ENCODE assay signal across 9 mouse cellular contexts in genomic region chr4:141478225-141478624, GRCm38 (mm10). TPM values are rescaled to one million over a fixed set of nuclear protein-coding genes. Genes with fewer than 3 reads are reported as not detected.
A peak's percentile ranks its signal among the peaks of the same experiment; 100 is the strongest.
DNase-seq lines count a peak whose midpoint lies in the region; ATAC-seq and TF ChIP-seq lines count a peak whose summit lies in the region.
"Had no signal": no experiment of that assay in that cellular context is flagged by ENCODE, and none has a peak within 500 bp of the region (broad histone marks: within the 10 kb centered on the region; RNA-seq: fewer than 3 reads in every experiment).

No protein-coding gene starts in this region.

- H3K4me2 ChIP-seq in forebrain, embryonic 12.5 days, result no peak overlapping the region
- H3K4me2 ChIP-seq in forebrain, embryonic 11.5 days (ENCODE audit: low read depth, low read length, severe bottlenecking), result no peak overlapping the region
- no peak overlapping the region for H3K4me2 ChIP-seq in midbrain, embryonic 13.5 days (replicated peaks)
- H3K4me2 ChIP-seq in embryonic facial prominence, embryonic 14.5 days (ENCODE audit: low read depth, low read length), result no peak overlapping the region

- DNase-seq in forebrain, embryonic 11.5 days (ENCODE audit: low spot score), result no peak
- no peak for DNase-seq in midbrain, embryonic 10.5 days (ENCODE audit: low spot score)
- DNase-seq in embryonic facial prominence, embryonic 14.5 days (ENCODE audit: low spot score), result no peak
- DNase-seq in T-cell, adult 2 months (ENCODE audit: low spot score), result no peak
- no peak for DNase-seq in heart, postnatal 25 days (ENCODE audit: low spot score)

- no peaks in the 10 kb centered on the region for H3K4me1 ChIP-seq in forebrain, embryonic 12.5 days
- no peaks in the 10 kb centered on the region for H3K4me1 ChIP-seq in forebrain, embryonic 11.5 days (replicated peaks; ENCODE audit: control insufficient read depth, insufficient read depth, low read length)
- H3K4me1 ChIP-seq in midbrain, embryonic 13.5 days (replicated peaks), result no peaks in the 10 kb centered on the region
- H3K4me1 ChIP-seq in midbrain, embryonic 10.5 days, result no peaks in the 10 kb centered on the region
- no peaks in the 10 kb centered on the region for H3K4me1 ChIP-seq in embryonic facial prominence, embryonic 14.5 days (ENCODE audit: control insufficient read depth, insufficient read depth, low read length)
- peaks cover 40% of the 10 kb centered on the region for H3K4me1 ChIP-seq in olfactory bulb, adult 2 months (ENCODE audit: control insufficient read depth, insufficient read depth, low read length)

- H3K27me3 ChIP-seq in forebrain, embryonic 12.5 days, result no peaks in the 10 kb centered on the region
- no peaks in the 10 kb centered on the region for H3K27me3 ChIP-seq in forebrain, embryonic 11.5 days (ENCODE audit: control insufficient read depth, insufficient read depth, low read length)
- no peaks in the 10 kb centered on the region for H3K27me3 ChIP-seq in midbrain, embryonic 13.5 days
- H3K27me3 ChIP-seq in midbrain, embryonic 10.5 days (ENCODE audit: low read depth, poor library complexity, severe bottlenecking), result no peaks in the 10 kb centered on the region
- H3K27me3 ChIP-seq in embryonic facial prominence, embryonic 14.5 days (replicated peaks; ENCODE audit: control insufficient read depth, insufficient read depth, low read length), result no peaks in the 10 kb centered on the region

- 91% methylated on average over 23 of the region's 23 CpGs for WGBS in forebrain, embryonic 12.5 days
- WGBS in forebrain, embryonic 11.5 days, result 94% methylated on average over 23 of the region's 23 CpGs
- WGBS in midbrain, embryonic 13.5 days, result 92% methylated on average over 23 of the region's 23 CpGs
- 91% methylated on average over 23 of the region's 23 CpGs for WGBS in midbrain, embryonic 10.5 days
- 86% methylated on average over 23 of the region's 23 CpGs for WGBS in embryonic facial prominence, embryonic 14.5 days
- WGBS in olfactory bulb, adult 2 months, result 55% methylated on average over 23 of the region's 23 CpGs

- H3K36me3 ChIP-seq in forebrain, embryonic 12.5 days (replicated peaks), result peaks cover 98% of the 10 kb centered on the region
- peaks cover 23% of the 10 kb centered on the region for H3K36me3 ChIP-seq in forebrain, embryonic 11.5 days (ENCODE audit: control insufficient read depth, insufficient read depth, low read length)
- H3K36me3 ChIP-seq in midbrain, embryonic 13.5 days, result peaks cover 97% of the 10 kb centered on the region
- H3K36me3 ChIP-seq in midbrain, embryonic 10.5 days, result peaks cover 100% of the 10 kb centered on the region
- peaks cover 96% of the 10 kb centered on the region for H3K36me3 ChIP-seq in embryonic facial prominence, embryonic 14.5 days (ENCODE audit: control insufficient read depth, insufficient read depth, low read length)

- H3K9me3 ChIP-seq in forebrain, embryonic 12.5 days, result no peaks in the 10 kb centered on the region
- no peaks in the 10 kb centered on the region for H3K9me3 ChIP-seq in forebrain, embryonic 11.5 days (ENCODE audit: control insufficient read depth, low read length)
- H3K9me3 ChIP-seq in midbrain, embryonic 13.5 days, result no peaks in the 10 kb centered on the region
- H3K9me3 ChIP-seq in midbrain, embryonic 10.5 days (replicated peaks), result no peaks in the 10 kb centered on the region
- no peaks in the 10 kb centered on the region for H3K9me3 ChIP-seq in embryonic facial prominence, embryonic 14.5 days (ENCODE audit: control insufficient read depth, low read length)

- H3K4me3 ChIP-seq in forebrain, embryonic 12.5 days (replicated peaks), result no peak overlapping the region
- H3K4me3 ChIP-seq in forebrain, embryonic 11.5 days (ENCODE audit: low read depth, low read length), result no peak overlapping the region
- H3K4me3 ChIP-seq in midbrain, embryonic 13.5 days (replicated peaks), result no peak overlapping the region
- H3K4me3 ChIP-seq in midbrain, embryonic 10.5 days, result no peak overlapping the region
- no peak overlapping the region for H3K4me3 ChIP-seq in embryonic facial prominence, embryonic 14.5 days (ENCODE audit: low read depth, low read length)
- H3K4me3 ChIP-seq in olfactory bulb, adult 2 months (ENCODE audit: insufficient read depth, low read depth, low read length), result no peak overlapping the region

- TF ChIP-seq CTCF in olfactory bulb, adult 2 months (IDR thresholded peaks at IDR 0.05; ENCODE audit: insufficient read depth, low read depth, low read length), result no peak

- H3K27ac ChIP-seq in forebrain, embryonic 12.5 days, result 0 out of 2 replicates have a peak overlapping the region, but pooled peaks have one; percentile 37
- H3K27ac ChIP-seq in forebrain, embryonic 11.5 days (ENCODE audit: low read depth, low read length), result no peak overlapping the region
- peak overlapping the region; percentile 39; the same call in 1 of the 2 replicates for H3K27ac ChIP-seq in midbrain, embryonic 13.5 days
- no peak overlapping the region for H3K27ac ChIP-seq in midbrain, embryonic 10.5 days (replicated peaks)
- peak overlapping the region; percentile 76 for H3K27ac ChIP-seq in embryonic facial prominence, embryonic 14.5 days (replicated peaks; ENCODE audit: low read depth, low read length)
- H3K27ac ChIP-seq in olfactory bulb, adult 2 months (ENCODE audit: insufficient read depth, low read depth, low read length), result peak overlapping the region; percentile 26

- TF ChIP-seq POLR2A in olfactory bulb, adult 2 months (IDR thresholded peaks at IDR 0.05; ENCODE audit: insufficient read depth, low read depth, low read length), result no peak

- intact Hi-C loops in heart, postnatal 25 days (cut with DNase I), result no loop called here

- ATAC-seq in forebrain, embryonic 12.5 days (ENCODE audit: low FRiP score), result no peak
- ATAC-seq in forebrain, embryonic 11.5 days (replicated peaks; ENCODE audit: low FRiP score), result no peak
- ATAC-seq in midbrain, embryonic 13.5 days, result no peak
- ATAC-seq in embryonic facial prominence, embryonic 14.5 days (ENCODE audit: low read depth), result peak; percentile 20; the same call in 1 of the 2 replicates

- H3K9ac ChIP-seq in forebrain, embryonic 12.5 days, result no peak overlapping the region
- no peak overlapping the region for H3K9ac ChIP-seq in forebrain, embryonic 11.5 days (ENCODE audit: low read length)
- H3K9ac ChIP-seq in midbrain, embryonic 13.5 days (replicated peaks), result no peak overlapping the region
- H3K9ac ChIP-seq in embryonic facial prominence, embryonic 14.5 days (ENCODE audit: low read depth, low read length), result no peak overlapping the region

RNA-seq across cellular contexts. Expression of gene Zbtb17, which starts 33.8 kb away (rescaled TPM):
- polyA plus RNA-seq in forebrain, embryonic 12.5 days (2016; fragmentation: Nextera tagmentation; extraction: Ambion mirVana), result 58.6 and 61.2 TPM in 2 replicates
- 50.8 and 55.7 TPM in 2 replicates for polyA plus RNA-seq in forebrain, embryonic 11.5 days (2014; fragmentation: Nextera tagmentation; extraction: Ambion mirVana)
- polyA plus RNA-seq in midbrain, embryonic 13.5 days (2015; fragmentation: Nextera tagmentation; extraction: Ambion mirVana), result 54.7 and 61.0 TPM in 2 replicates
- polyA plus RNA-seq in midbrain, embryonic 10.5 days (2016; fragmentation: Nextera tagmentation; extraction: Ambion mirVana), result 55.1 and 61.5 TPM in 2 replicates
- 22.0 and 28.7 TPM in 2 replicates for polyA plus RNA-seq in embryonic facial prominence, embryonic 14.5 days (2014; fragmentation: Nextera tagmentation; extraction: Ambion mirVana)
- polyA plus RNA-seq in olfactory bulb, adult 2 months (2012; ENCODE audit: insufficient read depth, insufficient read length, low replicate concordance, missing spikeins), result not detected in 2 replicates
- total RNA-seq in heart, postnatal 25 days (2021), result 10 to 100 TPM; 22.7 to 23.5 TPM

RNA-seq across cellular contexts. Expression of gene Srarp, which starts 42.3 kb away (rescaled TPM):
- not detected in 2 replicates for polyA plus RNA-seq in forebrain, embryonic 12.5 days (2016; fragmentation: Nextera tagmentation; extraction: Ambion mirVana)
- polyA plus RNA-seq in forebrain, embryonic 11.5 days (2014; fragmentation: Nextera tagmentation; extraction: Ambion mirVana), result not detected in 2 replicates
- polyA plus RNA-seq in midbrain, embryonic 13.5 days (2015; fragmentation: Nextera tagmentation; extraction: Ambion mirVana), result not detected in 2 replicates
- not detected in 2 replicates for polyA plus RNA-seq in midbrain, embryonic 10.5 days (2016; fragmentation: Nextera tagmentation; extraction: Ambion mirVana)
- polyA plus RNA-seq in embryonic facial prominence, embryonic 14.5 days (2014; fragmentation: Nextera tagmentation; extraction: Ambion mirVana), result not detected in 2 replicates
- polyA plus RNA-seq in olfactory bulb, adult 2 months (2012; ENCODE audit: insufficient read depth, insufficient read length, low replicate concordance, missing spikeins), result not detected in 2 replicates
- 1 to 10 TPM in 1 of 2 experiments, under 1 TPM in 1; 0.50 to 1.5 TPM for total RNA-seq in heart, postnatal 25 days (2021)
- total RNA-seq: gastrocnemius, postnatal 4 days had no signal

RNA-seq across cellular contexts. Expression of gene Hspb7, which starts 57.6 kb away (rescaled TPM):
- polyA plus RNA-seq in forebrain, embryonic 12.5 days (2016; fragmentation: Nextera tagmentation; extraction: Ambion mirVana), result not detected in 2 replicates
- not detected in 2 replicates for polyA plus RNA-seq in forebrain, embryonic 11.5 days (2014; fragmentation: Nextera tagmentation; extraction: Ambion mirVana)
- not detected in 2 replicates for polyA plus RNA-seq in midbrain, embryonic 13.5 days (2015; fragmentation: Nextera tagmentation; extraction: Ambion mirVana)
- polyA plus RNA-seq in midbrain, embryonic 10.5 days (2016; fragmentation: Nextera tagmentation; extraction: Ambion mirVana), result not detected in 2 replicates
- polyA plus RNA-seq in embryonic facial prominence, embryonic 14.5 days (2014; fragmentation: Nextera tagmentation; extraction: Ambion mirVana), result 3.4 and 8.8 TPM in 2 replicates
- polyA plus RNA-seq in olfactory bulb, adult 2 months (2012; ENCODE audit: insufficient read depth, insufficient read length, low replicate concordance, missing spikeins), result not detected in 2 replicates
- 1,000 to 10,000 TPM; 1,043 to 1,140 TPM for total RNA-seq in heart, postnatal 25 days (2021)

Comparison
In these comparisons a context has a peak if more than half of its experiments do, and no peak if none do; other contexts are left out.
1. H3K27ac ChIP-seq: peak in forebrain, embryonic 12.5 days (single experiment), midbrain, embryonic 13.5 days (single experiment), embryonic facial prominence, embryonic 14.5 days (single experiment) and olfactory bulb, adult 2 months (single experiment); none in forebrain, embryonic 11.5 days (single experiment) and midbrain, embryonic 10.5 days (single experiment).